Mouse (Mus musculus) lung, embryonic 14.5 days (tissue): Measurements from ENCODE around the gene Creg1. TPM values are rescaled to one million over a fixed set of nuclear protein-coding genes. Genes with fewer than 3 reads are reported as not detected.
"Not testable (repeated sequence)": the region's sequence is repeated elsewhere in the genome, so short reads cannot be mapped to it uniquely, and the experiment has no call there.

ENCODE experiments used
- ATAC-seq: fragments of 200-750 bp; cut with Nextera tagmentation; 2 replicates; pipeline ENCODE4 v1.8.0; 2017; ENCODE audit warnings: mild to moderate bottlenecking, moderate TSS enrichment, moderate library complexity; ENCODE audit not compliant: insufficient read depth
- DNase-seq: peaks from one replicate; pipeline ENCODE4 v3.0.0-alpha.2; 2015
- H3K27ac ChIP-seq: fragments of 300-500 bp; sonication (generic); 2 replicates; pipeline ENCODE4 v1.5.1; 2014; ENCODE audit warnings: low read depth, mild to moderate bottlenecking, moderate library complexity
- H3K27me3 ChIP-seq: fragments of 300-500 bp; sonication (generic); 2 replicates; pipeline ENCODE4 v1.6.1; 2014; ENCODE audit warnings: low read length, control low read depth; ENCODE audit not compliant: insufficient read depth
- H3K36me3 ChIP-seq: fragments of 300-500 bp; sonication (generic); 2 replicates; pipeline ENCODE4 v1.6.1; 2014; ENCODE audit warnings: control low read depth; ENCODE audit not compliant: insufficient read depth
- H3K4me1 ChIP-seq: fragments of 300-500 bp; sonication (generic); 2 replicates; pipeline ENCODE4 v1.6.1; 2014; ENCODE audit warnings: antibody characterized with exemption, control low read depth; ENCODE audit not compliant: insufficient read depth
- H3K4me2 ChIP-seq: fragments of 300-500 bp; sonication (generic); 2 replicates; pipeline ENCODE4 v1.6.1; 2014; ENCODE audit warnings: mild to moderate bottlenecking
- H3K4me3 ChIP-seq: fragments of 300-500 bp; sonication (generic); 2 replicates; pipeline ENCODE4 v1.5.1; 2014; ENCODE audit warnings: low read depth, low read length
- H3K9ac ChIP-seq: fragments of 300-500 bp; sonication (generic); 2 replicates; pipeline ENCODE4 v1.6.1; 2014
- H3K9me3 ChIP-seq: fragments of 300-500 bp; sonication (generic); 2 replicates; pipeline ENCODE4 v1.6.1; 2016; ENCODE audit warnings: low read depth, low read length, control low read depth
- CTCF ChIP-seq: IDR thresholded peaks from 2 replicates; pipeline ENCODE4 v1.5.1; 2016; ENCODE audit warnings: antibody characterized with exemption, low read depth
- WGBS: fragments of 180-500 bp; shearing (Covaris S2); extraction: QIAGEN DNeasy Blood & Tissue Kit; methylation state at CpG from one replicate; pipeline ENCODE4 v1.1.7; 2014; 5-methylcytosine and 5-hydroxymethylcytosine counted together
- polyA plus RNA-seq: library from polyadenylated mRNA; unstranded; fragments of >200 nt; fragmentation: Nextera tagmentation; extraction: Ambion mirVana; gene quantifications from 2 replicates; pipeline ENCODE4 v1.2.1, GENCODE M21; 2014

Creg1 gene
- polyA plus RNA-seq, 1 experiment from 2014 or later: 58.3 TPM

- Histone ChIP-seq H3K9me3 (no peaks in the 10 kb centered on the region), H3K4me3 (no peak overlapping the region), H3K27me3 (no peaks in the 10 kb centered on the region), H3K27ac (no peak overlapping the region), H3K4me1 (no peaks in the 10 kb centered on the region), H3K9ac (no peak overlapping the region), H3K36me3 (no peaks in the 10 kb centered on the region), H3K4me2 (no peak overlapping the region)
- TF ChIP-seq CTCF: no peak
- WGBS: 71% methylated on average over 5 of the region's 5 CpGs
- DNase-seq (no peak), ATAC-seq (no peak)
Observed at GRCm38 (mm10) chr1:165751838-165752237, 11.7 kb upstream of the Creg1 start.

GRCm38 (mm10) chr1:165754205-165754604 is 9.3 kb upstream of the Creg1 start:
- TF ChIP-seq CTCF: no peak

GRCm38 (mm10) chr1:165755194-165755593 is 8.4 kb upstream of the Creg1 start:
- Histone ChIP-seq H3K27me3 (no peaks in the 10 kb centered on the region), H3K9ac (no peak overlapping the region), H3K4me3 (no peak overlapping the region), H3K36me3 (no peaks in the 10 kb centered on the region), H3K4me2 (no peak overlapping the region), H3K27ac (no peak overlapping the region), H3K9me3 (no peaks in the 10 kb centered on the region), H3K4me1 (no peaks in the 10 kb centered on the region)
- 22% methylated on average over 4 of the region's 4 CpGs for WGBS
- ATAC-seq (no peak), DNase-seq (no peak)
- TF ChIP-seq CTCF: no peak

More at GRCm38 (mm10) chr1:165754205-165754604, 9.3 kb upstream of the Creg1 start:
- DNase-seq: no peak
- H3K36me3 ChIP-seq: no peaks in the 10 kb centered on the region
- H3K27ac ChIP-seq: no peak overlapping the region
- H3K27me3 ChIP-seq: no peaks in the 10 kb centered on the region
- 86% methylated on average over 6 of the region's 6 CpGs for WGBS
- H3K9ac ChIP-seq: no peak overlapping the region
- H3K9me3 ChIP-seq: no peaks in the 10 kb centered on the region
- ATAC-seq: no peak
- no peak overlapping the region for H3K4me3 ChIP-seq
- H3K4me1 ChIP-seq: no peaks in the 10 kb centered on the region
- H3K4me2 ChIP-seq: no peak overlapping the region

GRCm38 (mm10) chr1:165761522-165762305 is 1.8 kb upstream of the Creg1 start:
- H3K27ac ChIP-seq: no peak overlapping the region
- H3K4me3 ChIP-seq: no peak overlapping the region
- TF ChIP-seq CTCF: no peak
- WGBS: 77% methylated on average over 3 of the region's 3 CpGs
- peaks cover 8% of the 10 kb centered on the region for H3K4me1 ChIP-seq
- H3K9ac ChIP-seq: no peak overlapping the region
- no peaks in the 10 kb centered on the region for H3K36me3 ChIP-seq
- ATAC-seq (no peak), DNase-seq (no peak)
- H3K9me3 ChIP-seq: no peaks in the 10 kb centered on the region
- 0 out of 2 replicates have a peak, but pooled peaks cover 3% of the 10 kb centered on the region for H3K27me3 ChIP-seq
- H3K4me2 ChIP-seq: no peak overlapping the region

DNA sequence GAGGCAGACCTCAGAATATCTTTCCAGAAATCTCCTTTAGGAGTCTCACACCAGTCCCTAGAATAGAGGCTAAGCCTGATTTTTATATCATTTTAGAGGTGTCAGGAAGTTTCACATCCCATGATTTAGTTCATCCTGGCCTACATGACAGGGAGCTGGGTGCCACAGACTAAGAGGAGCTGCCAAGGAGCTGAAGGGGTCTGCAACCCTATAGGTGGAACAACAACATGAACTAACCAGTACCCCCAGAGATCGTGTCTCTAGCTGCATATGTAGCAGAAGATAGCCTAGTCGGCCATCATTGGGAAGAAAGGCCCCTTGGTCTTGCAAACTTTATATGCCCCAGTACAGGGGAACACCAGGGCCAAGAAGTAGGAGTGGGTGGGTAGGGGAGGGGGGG is 1.0 kb upstream of the Creg1 start:
- not testable (repeated sequence) for H3K4me3 ChIP-seq, H3K27ac ChIP-seq, H3K9me3 ChIP-seq, H3K4me1 ChIP-seq, H3K36me3 ChIP-seq, ATAC-seq, H3K27me3 ChIP-seq, H3K9ac ChIP-seq, DNase-seq
- H3K4me2 ChIP-seq: peak overlapping the region; percentile 88; the same call in 1 of the 2 replicates
- WGBS: 80% methylated on average over 2 of the region's 2 CpGs

- Histone ChIP-seq H3K9ac (no peak overlapping the region), H3K27ac (no peak overlapping the region), H3K9me3 (no peaks in the 10 kb centered on the region), H3K4me3 (peak overlapping the region; percentile 78), H3K36me3 (no peaks in the 10 kb centered on the region), H3K4me2 (peak overlapping the region; percentile 88), H3K27me3 (0 out of 2 replicates have a peak, but pooled peaks cover 3% of the 10 kb centered on the region), H3K4me1 (peaks cover 8% of the 10 kb centered on the region)
- DNase-seq (peak; percentile 57), ATAC-seq (peak; percentile 48; the same call in 1 of the 2 replicates)
- WGBS: 21% methylated on average over 14 of the region's 14 CpGs
- TF ChIP-seq CTCF: no peak
Observed at GRCm38 (mm10) chr1:165762914-165763634, 472 bp upstream of the Creg1 start.

- ATAC-seq (no peak), DNase-seq (no peak)
- no peak for TF ChIP-seq CTCF
- H3K9ac ChIP-seq: peak overlapping the region; percentile 75
- no peaks in the 10 kb centered on the region for H3K36me3 ChIP-seq
- no peaks in the 10 kb centered on the region for H3K9me3 ChIP-seq
- 0 out of 2 replicates have a peak, but pooled peaks cover 3% of the 10 kb centered on the region for H3K27me3 ChIP-seq
- H3K27ac ChIP-seq: peak overlapping the region; percentile 50; the same call in 1 of the 2 replicates
- peak overlapping the region; percentile 78 for H3K4me3 ChIP-seq
- WGBS: 52% methylated on average over 9 of the region's 9 CpGs
- peak overlapping the region; percentile 88 for H3K4me2 ChIP-seq
- peaks cover 8% of the 10 kb centered on the region for H3K4me1 ChIP-seq
Observed at GRCm38 (mm10) chr1:165764571-165764970, 1.0 kb downstream of the Creg1 start.
